Mouse (Mus musculus) ovary, adult 18-20 months (tissue): ENCODE results near the gene Tfap2e.

Source experiments
- DNase-seq: peaks from one replicate; pipeline ENCODE4 v3.0.0; 2022; ENCODE audit warnings: low spot score, mixed read lengths

Gene Tfap2e

GRCm38 (mm10) chr4:126751556-126752023 is 15.6 kb upstream of the Tfap2e start:
- no peak for DNase-seq

GRCm38 (mm10) chr4:126750863-126751555 is 15.0 kb upstream of the Tfap2e start:
- DNase-seq: no peak

- DNase-seq: no peak
These were observed 14.1 kb upstream of the Tfap2e start for GRCm38 (mm10) chr4:126750046-126750683.

- DNase-seq: no peak
These were observed 13.5 kb upstream of the Tfap2e start for GRCm38 (mm10) chr4:126749553-126749952.

- no peak for DNase-seq
These were observed 12.3 kb upstream of the Tfap2e start for GRCm38 (mm10) chr4:126748381-126748780.

GRCm38 (mm10) chr4:126746194-126746840 is 10.3 kb upstream of the Tfap2e start:
- no peak for DNase-seq

GRCm38 (mm10) chr4:126745506-126746193 is 9.6 kb upstream of the Tfap2e start:
- no peak for DNase-seq

- DNase-seq: no peak
These were observed 8.8 kb upstream of the Tfap2e start for GRCm38 (mm10) chr4:126744831-126745230.

- DNase-seq: no peak
These were observed 7.7 kb upstream of the Tfap2e start for GRCm38 (mm10) chr4:126743713-126744112.

GRCm38 (mm10) chr4:126742976-126743375 is 6.9 kb upstream of the Tfap2e start:
- no peak for DNase-seq

GRCm38 (mm10) chr4:126741448-126741847 is 5.4 kb upstream of the Tfap2e start:
- peak; percentile 36 for DNase-seq

- no peak for DNase-seq
These were observed 4.1 kb upstream of the Tfap2e start for GRCm38 (mm10) chr4:126739966-126740676.

- no peak for DNase-seq
These were observed 549 bp downstream of the Tfap2e start for GRCm38 (mm10) chr4:126735382-126736000.

GRCm38 (mm10) chr4:126734700-126735381 is 1.2 kb downstream of the Tfap2e start:
- no peak for DNase-seq

GRCm38 (mm10) chr4:126734001-126734603 is 1.9 kb downstream of the Tfap2e start:
- DNase-seq: no peak

GRCm38 (mm10) chr4:126732531-126733380 is 3.3 kb downstream of the Tfap2e start:
- DNase-seq: no peak

GRCm38 (mm10) chr4:126732111-126732510 is 3.9 kb downstream of the Tfap2e start:
- no peak for DNase-seq

GRCm38 (mm10) chr4:126707439-126707826 is 28.6 kb downstream of the Tfap2e start:
- no peak for DNase-seq
